Mouse (Mus musculus) gastrocnemius, adult 8-10 months (tissue): Measurements from ENCODE around the gene Hmgcr. TPM values are rescaled to one million over a fixed set of nuclear protein-coding genes. Genes with fewer than 3 reads are reported as not detected.

Source experiments
- DNase-seq, 2 experiments: peaks; one replicate each; pipeline ENCODE4 v3.0.0; 2022; ENCODE audit warnings: low spot score in 2 of 2
- total RNA-seq, 4 experiments: library from RNA; stranded (reverse); gene quantifications; 2 replicates each; pipeline ENCODE4 v1.2.4; 2022

Gene Hmgcr
- total RNA-seq, result 1 to 10 TPM; 2.3 to 4.3 (median 3.8) TPM

DNA sequence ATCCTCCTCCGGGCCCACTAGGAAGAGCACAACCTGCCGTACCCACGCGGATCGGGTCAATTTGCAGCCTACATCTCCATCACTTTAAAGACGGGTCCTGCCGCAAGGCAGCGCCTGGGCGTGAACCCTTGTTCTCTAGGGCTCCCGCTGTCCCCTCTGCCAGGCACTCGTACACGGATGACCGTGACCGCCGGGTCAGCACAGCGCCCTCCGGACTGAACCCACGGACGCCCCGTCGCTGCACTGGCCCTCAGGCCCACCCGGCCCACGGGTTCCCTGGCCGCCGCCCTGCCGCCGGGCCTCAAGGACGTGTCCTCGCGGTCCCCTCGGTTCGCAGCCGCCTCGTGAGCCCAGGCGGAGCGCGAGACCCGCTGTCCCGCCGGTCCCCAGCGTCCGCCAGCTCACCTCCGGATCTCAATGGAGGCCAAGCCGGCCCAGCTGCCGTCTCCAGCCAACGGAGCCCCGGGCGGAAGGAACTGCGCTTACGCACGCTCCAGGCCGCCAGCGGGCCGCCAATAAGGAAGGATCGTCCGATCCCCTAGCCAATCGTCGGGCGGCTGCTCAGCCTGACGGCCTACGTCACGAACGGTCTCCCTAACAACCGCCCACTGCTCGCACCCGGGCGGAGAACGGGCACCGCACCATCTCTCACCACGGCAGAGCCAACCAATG, at the start of gene Hmgcr:
Hmgcr (minus strand) TSS at position 531 of the 672 bp plus-strand sequence.
- peak; percentile 94 to 95 for DNase-seq

DNA sequence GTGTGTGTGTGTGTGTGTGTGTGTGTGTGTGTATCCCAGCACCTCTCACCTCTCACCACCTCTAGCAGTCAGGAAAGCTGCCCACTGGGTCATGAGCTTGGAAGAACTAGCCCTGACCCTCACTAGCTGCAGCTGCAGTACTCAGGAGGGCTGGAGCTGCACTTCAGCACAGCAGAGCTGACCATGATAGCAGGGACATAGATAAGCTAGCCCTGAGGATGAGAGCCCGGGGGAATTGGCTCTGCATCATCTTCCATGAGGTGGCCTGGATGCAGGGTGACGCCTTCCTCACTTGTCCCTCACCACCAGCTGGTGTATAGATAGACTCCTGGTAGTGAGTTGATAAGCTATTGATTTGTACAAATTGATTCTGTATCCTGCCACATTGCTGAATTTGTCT, 49.3 kb upstream of the Hmgcr start:
- DNase-seq, result no peak

DNA sequence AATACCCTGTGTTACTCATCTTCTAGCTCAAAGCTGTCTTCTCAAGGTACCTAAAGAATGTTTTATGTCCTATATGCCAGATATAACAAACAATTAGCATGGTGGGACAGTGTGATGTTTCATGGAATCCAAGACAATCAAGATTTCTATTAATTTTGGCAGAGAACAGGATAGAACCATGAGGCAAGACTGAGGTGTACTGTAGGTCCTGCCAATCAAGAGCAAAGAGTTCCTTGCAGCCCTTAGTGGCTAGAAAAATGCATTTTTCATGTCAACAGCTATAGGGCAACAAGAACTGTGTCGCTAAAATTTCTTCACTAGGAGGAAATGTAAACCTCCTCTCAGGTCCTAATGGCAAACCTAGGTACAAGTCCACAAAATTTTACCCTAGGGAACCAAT, 47.1 kb upstream of the Hmgcr start:
- DNase-seq, result no peak

DNA sequence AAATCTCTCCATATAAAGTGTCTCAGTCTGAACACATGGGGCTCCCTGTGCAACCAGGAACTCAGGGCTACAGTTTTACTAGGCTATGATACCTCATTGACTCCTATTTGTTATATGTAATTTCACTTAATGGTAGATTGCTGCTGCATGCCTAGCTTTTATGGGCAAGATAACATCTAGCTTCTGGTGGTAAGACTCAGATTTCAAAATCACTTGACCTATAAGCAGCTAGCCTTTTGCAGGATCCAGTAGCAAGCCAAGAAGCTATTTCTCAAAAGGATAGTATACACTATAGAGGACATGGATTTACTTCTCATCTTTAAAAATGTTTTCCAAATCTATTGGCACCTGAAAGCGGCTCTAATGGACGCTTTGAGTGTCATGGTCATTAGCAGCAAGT, 45.6 kb upstream of the Hmgcr start:
- DNase-seq, result no peak

DNA sequence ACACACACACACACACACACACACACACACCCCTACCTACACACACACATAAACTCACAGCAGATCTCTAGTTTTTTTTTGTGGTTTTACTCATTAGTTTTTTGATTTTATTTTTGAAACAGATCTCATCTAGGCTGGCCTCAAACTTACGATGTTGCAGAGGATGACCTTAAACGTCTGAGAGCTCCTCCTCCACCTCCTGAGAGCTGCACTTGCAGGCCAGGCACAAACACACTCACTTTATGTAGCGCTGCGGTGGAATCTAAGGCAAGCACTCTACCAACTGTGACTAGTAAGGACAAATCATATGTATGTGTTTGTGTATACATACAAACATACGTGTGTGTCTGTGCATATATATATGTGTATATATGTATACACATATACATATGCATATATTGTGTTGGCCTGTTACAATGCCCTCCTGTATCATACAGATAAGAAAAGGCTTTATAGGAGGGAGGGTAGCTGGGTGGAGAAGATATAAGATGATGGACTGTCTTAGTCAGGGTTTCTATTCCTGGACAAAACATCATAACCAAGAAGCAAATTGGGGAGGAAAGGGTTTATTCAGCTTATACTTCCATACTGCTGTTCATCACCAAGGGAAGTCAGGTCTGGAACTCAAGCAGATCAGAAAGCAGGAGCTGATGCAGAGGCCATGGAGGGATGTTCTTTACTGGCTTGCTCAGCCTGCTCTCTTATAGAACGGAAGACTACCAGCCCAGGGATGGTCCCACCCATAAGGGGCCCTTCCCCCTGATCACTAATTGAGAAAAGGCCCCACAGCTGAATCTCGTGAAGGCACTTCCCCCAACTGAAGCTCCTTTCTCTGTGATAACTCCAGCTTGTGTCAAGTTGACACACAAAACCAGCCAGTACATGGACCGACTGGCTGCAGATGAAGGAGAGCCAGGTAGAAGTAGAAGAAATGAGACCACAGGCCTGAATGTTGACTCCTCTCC, 38.8 kb upstream of the Hmgcr start:
- no peak for DNase-seq

DNA sequence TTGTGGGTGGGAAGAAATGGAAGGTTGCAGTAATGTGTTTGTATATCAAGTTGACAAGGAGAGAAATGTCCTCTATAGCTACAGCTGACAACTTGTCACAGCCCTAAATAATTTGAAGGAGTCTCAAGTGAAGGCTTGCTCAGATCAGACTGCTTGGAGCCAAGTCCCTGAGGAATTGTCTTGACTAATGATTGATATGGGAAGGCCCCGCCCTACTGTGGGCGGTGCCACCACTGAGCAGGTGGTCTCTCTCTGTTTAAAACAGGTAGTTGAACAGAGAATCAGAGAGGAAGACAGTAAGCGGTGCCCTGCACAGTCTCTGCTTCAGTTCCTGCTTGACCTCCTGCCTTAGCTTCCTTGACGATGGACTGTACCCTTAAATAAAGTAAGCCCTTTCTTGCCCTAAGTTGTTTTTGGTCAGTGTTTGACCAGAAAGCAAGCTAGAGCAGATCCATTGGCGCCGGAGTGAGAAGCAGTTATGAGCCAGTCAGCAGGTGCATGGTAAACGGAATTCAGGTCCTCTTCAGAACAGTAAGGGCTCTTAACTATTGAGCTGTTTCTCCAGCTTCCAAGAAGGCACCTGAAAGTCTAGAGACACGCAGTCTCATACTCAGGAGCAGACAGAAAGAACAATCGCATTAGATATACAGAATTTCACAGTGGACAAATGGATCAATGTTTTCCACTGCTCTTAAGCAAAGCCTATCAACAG, 32.0 kb upstream of the Hmgcr start:
- no peak for DNase-seq

DNA sequence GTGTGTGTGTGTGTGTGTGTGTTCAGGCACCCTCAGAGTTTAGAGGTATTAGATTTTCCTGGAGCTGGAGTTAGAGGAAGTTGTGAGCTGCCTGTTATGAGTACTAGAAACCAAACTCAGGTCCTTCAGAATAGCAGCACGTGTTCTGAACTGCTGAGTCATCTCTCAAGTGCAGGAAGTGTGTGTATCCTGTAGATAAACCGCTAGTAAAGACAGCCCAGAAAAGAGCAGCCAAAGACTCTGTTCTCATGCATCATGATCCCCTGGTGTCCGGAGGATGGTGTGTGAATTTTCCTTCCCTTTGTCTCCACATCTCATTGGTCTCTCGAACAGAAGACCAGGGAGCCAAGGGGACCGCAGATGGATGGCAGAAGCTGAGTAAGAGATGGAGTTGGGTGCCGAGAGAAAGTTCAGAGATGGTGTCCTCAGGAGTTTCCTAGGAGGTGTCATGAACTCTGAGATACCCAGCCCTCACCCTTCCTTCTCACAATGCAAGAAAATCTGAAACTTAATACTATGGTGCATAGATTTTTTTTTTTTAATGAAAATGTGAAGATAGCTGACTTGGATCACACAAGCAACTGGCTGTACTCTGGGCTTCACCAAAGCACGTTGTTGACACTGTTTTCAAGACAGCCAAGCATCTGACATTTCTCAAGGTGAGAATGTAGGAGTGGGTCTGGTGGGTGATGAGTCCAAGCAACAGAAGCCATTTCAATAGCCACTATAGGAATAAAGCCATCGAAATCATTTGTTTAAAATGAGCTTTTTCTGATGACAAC, 27.3 kb upstream of the Hmgcr start:
- DNase-seq, result no peak

DNA sequence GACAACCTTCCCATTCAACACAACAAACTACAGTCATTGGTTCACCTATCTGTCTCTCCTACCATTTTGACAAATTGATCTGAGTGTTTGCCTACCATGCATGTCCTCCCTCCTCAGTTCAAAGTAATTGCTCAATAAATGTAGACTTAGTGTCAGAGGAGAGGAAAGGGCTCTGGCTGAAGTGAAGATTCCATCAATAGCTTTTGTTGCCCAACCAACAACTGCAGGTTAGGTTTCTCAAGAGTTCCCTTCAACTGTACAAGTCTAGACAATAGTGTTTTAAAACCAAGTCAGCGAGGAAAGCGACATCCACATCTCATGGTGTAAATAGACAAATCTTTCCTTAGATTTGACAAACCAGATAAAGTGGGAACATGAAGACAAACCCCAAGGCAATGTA, 24.7 kb upstream of the Hmgcr start:
- no peak for DNase-seq

DNA sequence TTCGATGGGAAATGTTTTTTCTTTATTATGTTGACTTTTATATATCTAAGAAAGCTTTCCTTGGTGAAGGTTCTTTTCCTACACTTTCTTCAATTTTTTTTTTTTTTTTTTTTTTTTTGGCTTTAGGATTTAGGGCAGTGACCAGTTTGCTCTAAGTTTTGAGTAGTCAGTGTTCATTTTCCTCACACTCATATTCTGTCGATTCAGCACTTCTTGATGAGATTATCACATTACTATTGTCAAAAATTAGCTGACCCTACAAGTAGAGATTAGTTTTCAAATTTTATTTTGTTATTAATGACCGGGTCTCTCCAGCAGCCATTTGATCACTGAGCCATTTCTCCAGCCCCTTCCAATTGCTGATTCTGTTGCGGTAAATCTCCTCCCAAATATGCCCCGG, 19.2 kb upstream of the Hmgcr start:
- DNase-seq, result no peak

DNA sequence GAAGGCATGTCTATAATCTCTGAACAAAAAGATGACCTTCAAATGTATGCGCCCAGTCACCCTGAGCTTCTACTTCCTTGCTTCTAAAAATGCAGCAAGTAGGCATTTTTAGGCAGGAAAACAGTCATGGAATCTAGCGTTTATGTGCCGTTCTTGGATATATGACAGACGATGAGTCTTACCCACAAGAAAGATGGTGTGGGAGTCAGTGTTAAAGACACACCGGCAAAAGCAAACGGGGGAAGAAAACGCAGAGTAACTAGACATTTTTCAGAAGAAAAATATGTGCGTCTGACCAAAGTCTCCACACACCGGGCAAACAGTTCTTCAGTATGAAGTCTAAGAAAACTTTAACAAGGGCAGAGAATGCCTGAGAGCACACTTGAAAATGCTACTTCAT, 16.5 kb upstream of the Hmgcr start:
- DNase-seq, result no peak

DNA sequence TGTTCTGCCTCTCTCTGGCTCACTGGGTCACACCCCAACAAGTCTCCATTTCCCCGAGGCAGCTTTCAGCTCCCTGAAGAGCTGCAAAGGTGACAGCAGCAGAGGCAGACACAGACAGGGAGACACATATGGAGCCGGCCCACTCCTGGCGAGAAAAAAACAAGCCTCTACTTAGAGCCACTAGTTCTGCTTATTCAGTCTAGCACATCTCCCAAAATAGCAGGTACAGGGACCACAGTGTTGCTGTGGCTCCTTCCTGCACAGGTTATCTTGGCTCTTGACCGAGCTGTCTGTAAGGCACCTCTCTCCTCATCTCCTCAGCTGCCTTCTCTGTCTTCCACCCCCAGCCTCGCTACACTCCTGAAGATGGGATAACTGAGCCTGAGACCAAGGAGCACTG, 14.0 kb upstream of the Hmgcr start:
- DNase-seq, result no peak

DNA sequence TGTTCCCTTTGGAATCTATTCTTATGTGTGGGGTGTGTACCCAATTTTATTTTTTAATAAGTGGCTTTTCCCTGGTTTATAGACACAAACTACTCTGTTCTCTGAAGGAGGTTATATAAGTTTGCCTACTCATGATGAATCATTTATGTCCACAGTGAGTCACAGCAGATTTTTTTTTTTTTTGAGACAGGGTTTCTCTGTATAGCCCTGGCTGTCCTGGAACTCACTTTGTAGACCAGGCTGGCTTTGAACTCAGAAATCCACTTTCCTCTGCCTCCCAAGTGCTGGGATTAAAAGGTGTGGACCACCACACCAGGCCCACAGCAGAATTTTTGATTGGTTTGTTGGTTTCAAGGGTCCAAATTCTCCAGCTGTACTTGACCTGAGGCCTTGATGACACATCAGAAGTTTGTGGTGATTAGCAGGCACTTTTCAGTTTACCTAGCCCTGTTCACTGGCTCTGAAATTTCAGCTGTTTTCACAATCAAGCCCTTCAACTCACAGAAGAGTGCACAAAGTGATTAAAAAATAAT, 10.4 kb upstream of the Hmgcr start:
- DNase-seq, result no peak

DNA sequence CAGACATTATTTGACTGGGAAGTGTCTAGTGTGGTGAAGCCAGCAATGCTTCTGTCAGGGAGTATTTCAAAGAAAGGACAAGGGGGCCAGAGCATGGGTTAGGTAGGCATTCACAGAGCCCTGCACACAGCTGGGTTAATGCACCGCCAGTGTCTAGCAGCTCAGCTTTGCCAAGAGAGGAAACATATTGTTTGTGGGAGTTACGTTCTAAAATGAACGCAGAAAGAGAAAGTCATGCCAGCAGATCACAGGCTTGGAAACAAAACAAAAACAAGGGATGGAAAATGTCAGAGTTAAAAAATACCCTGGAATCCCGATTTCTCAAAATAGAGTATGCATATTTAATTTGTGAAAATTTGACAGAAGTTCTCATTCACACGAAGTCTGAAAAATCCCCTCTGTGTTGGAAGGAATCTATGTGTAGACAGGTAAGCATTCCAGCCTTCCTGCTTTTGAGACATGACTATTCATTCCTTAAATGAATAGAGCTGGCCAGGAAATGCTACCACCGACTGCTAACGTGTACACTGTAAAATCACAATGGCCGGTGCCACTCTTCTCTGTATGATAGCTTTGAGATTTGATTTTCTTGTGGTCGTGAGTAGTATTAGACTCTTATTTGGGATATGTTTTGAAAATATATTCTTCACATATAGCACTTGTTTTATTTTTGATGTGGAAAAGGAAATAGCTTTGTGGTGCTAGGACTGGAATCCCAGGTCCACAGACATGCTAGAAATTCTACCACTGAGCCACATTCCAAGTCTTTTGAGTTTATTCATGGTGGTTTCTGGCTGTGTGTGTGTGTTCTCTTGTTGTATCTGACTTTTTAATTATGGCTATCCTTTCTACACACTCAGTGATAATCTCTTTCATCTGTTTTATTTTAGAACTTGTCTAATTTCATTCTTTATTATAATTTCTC, 9.7 kb upstream of the Hmgcr start:
- no peak for DNase-seq

DNA sequence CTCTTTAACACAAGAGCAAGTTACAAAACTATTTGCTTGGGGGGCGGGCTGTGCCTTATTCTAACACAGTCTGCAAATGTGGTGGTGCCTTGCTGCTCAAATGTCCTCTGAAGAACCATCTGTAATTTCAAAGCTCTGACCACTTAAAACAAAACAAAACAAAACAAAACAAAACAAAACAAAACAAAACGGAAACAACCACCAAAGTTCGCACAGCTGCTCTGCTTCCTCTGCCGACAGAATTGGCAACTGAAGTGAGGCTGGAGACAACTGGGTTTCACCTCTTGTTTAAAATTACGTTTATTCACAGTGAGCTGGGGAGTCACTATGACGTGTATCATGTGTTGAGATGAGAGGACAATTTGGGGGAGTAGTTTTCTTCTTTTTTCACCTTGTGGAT, 7.9 kb upstream of the Hmgcr start:
- DNase-seq, result no peak

DNA sequence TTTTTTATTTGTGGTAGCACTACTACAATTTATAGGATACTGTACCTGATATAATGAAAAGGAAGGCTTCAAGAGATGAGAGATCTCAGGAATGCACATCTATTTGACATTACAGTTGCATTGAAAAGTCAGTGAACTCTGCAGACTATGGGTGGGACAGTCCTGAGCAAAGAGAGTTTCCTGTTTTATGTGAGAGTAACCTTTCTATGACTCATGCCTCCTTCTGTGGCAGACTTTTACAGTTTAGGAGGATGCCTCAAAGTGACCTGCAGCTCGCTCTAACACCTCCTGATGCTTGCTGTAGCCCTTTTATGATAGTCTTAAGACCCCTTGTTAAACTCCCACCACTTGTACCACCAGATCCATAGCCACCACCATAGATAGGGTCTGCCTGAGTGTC, 6.3 kb upstream of the Hmgcr start:
- DNase-seq, result no peak

DNA sequence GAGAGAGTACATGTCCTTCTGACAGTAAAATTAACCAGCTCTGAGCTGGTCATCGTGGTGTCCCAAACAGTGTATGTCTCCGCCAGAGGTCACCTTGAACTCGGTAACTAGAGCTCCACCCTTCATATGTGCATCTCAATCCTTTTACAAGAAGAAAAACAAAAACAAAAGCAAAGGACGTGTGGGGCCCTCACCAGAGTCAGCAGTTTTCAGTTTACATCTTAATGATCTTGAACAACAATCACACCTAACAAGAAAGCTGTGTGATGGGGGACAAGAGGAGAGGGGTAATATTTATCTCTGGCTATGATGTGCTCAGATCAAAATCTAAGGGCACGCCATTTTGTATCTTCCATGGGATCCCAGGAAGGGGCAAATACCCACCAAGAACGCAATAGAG, 5.0 kb upstream of the Hmgcr start:
- DNase-seq, result no peak

DNA sequence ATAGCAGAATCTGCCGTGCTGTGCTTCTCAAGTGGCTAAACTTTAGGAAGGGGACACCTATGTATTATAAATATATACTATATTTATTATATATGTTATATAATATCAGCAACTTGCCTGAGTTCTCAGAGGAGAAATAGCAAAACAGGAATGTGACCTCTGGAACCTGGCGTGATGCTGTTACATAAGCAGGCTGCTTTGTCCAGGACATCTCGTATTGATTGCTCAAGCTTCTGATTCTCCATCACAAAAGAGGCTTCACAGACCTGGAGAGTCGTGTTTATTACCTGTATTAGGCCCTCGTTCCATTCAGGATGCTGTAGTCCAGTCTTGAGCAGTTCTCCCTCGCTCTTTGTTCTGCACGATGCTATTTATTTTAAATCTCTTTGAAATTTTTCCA, 3.1 kb upstream of the Hmgcr start:
- no peak for DNase-seq

DNA sequence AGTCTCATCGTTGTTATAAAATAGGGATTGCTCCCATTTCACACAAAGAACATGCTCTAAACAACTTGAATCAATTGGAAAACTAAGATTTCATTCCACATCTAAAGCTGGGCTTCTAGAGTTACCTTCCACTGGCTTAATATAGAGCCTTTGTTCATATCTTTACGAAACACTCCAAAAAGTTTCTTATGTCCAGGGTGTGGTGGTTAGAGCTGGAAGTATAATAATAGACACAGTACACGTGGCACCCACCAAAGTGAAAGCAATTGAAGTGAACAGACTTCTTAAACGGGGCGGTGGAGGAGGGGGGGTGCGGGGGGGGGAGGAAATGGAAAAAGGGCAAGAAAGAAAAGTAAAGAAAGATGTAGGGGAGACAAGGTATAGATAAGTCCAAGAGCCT, 1.5 kb upstream of the Hmgcr start:
- no peak for DNase-seq

DNA sequence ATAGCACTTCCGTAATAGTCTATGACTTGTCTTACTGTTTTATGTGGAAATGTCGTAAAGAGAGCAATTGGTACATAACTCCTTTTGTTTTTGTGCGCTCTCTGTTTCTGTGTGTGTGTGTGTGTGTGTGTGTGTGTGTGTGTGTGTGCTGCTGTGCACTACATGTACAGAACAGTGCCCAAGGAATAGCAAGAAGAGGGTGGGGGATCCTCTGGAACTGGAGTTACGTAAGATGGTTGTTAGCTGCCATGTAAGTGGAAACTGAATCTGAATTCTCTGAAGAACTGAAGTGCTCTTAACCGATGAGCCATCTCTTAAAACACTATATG, 1.1 kb upstream of the Hmgcr start:
- DNase-seq, result no peak
